Mouse (Mus musculus) limb, embryonic 11.5 days (tissue): Measurements from ENCODE around the gene Numa1. TPM values are rescaled to one million over a fixed set of nuclear protein-coding genes. Genes with fewer than 3 reads are reported as not detected.

ENCODE experiments used
- ATAC-seq: fragments of 200-750 bp; cut with Nextera tagmentation; 2 replicates; pipeline ENCODE4 v1.8.0; 2017; ENCODE audit warnings: low read depth; ENCODE audit not compliant: insufficient number of reproducible peaks, low FRiP score, low TSS enrichment
- DNase-seq: peaks from one replicate; pipeline ENCODE4 v3.0.0-alpha.2; 2015; ENCODE audit warnings: low spot score
- H3K27ac ChIP-seq: fragments of 300-500 bp; sonication (generic); replicated peaks from 2 replicates; pipeline ENCODE4 v1.5.1; 2014; ENCODE audit warnings: low read depth, mild to moderate bottlenecking, low read length
- H3K27me3 ChIP-seq: fragments of 300-500 bp; sonication (generic); 2 replicates; pipeline ENCODE4 v1.6.1; 2014; ENCODE audit warnings: mild to moderate bottlenecking, low read length, mixed read lengths; ENCODE audit not compliant: control insufficient read depth, insufficient read depth
- H3K36me3 ChIP-seq: fragments of 300-500 bp; sonication (generic); 2 replicates; pipeline ENCODE4 v1.6.1; 2014; ENCODE audit warnings: mild to moderate bottlenecking, low read length, moderate library complexity, mixed read lengths; ENCODE audit not compliant: control insufficient read depth, insufficient read depth
- H3K4me1 ChIP-seq: fragments of 300-500 bp; sonication (generic); 2 replicates; pipeline ENCODE4 v1.6.1; 2014; ENCODE audit warnings: low read length, mixed read lengths; ENCODE audit not compliant: control insufficient read depth, insufficient read depth
- H3K4me2 ChIP-seq: fragments of 300-500 bp; sonication (generic); 2 replicates; pipeline ENCODE4 v1.6.1; 2014; ENCODE audit warnings: low read depth, mild to moderate bottlenecking, moderate library complexity; ENCODE audit not compliant: severe bottlenecking
- H3K4me3 ChIP-seq: fragments of 300-500 bp; sonication (generic); 2 replicates; pipeline ENCODE4 v1.5.1; 2014; ENCODE audit warnings: low read depth, low read length
- H3K9ac ChIP-seq: fragments of 300-500 bp; sonication (generic); 2 replicates; pipeline ENCODE4 v1.6.1; 2014; ENCODE audit warnings: mild to moderate bottlenecking, low read length
- H3K9me3 ChIP-seq: fragments of 300-500 bp; sonication (generic); 2 replicates; pipeline ENCODE4 v1.6.1; 2016; ENCODE audit warnings: low read length; ENCODE audit not compliant: control insufficient read depth
- WGBS: fragments of 180-500 bp; shearing (Covaris S2); extraction: QIAGEN DNeasy Blood & Tissue Kit; methylation state at CpG from one replicate; pipeline ENCODE4 v1.1.7; 2014; 5-methylcytosine and 5-hydroxymethylcytosine counted together
- polyA plus RNA-seq: library from polyadenylated mRNA; unstranded; fragments of >200 nt; fragmentation: Nextera tagmentation; extraction: Ambion mirVana; gene quantifications from 2 replicates; pipeline ENCODE4 v1.2.1, GENCODE M21; 2014

The Numa1 gene
- polyA plus RNA-seq, 1 experiment from 2014 or later: 130 TPM

- Histone ChIP-seq H3K9me3 (no peaks in the 10 kb centered on the region), H3K4me1 (peaks cover 10% of the 10 kb centered on the region; the same call in 1 of the 2 replicates), H3K9ac (no peak overlapping the region), H3K27me3 (no peaks in the 10 kb centered on the region), H3K4me2 (no peak overlapping the region), H3K36me3 (peaks cover 6% of the 10 kb centered on the region; the same call in 1 of the 2 replicates), H3K4me3 (no peak overlapping the region), H3K27ac (no peak overlapping the region)
- ATAC-seq: no peak
- DNase-seq: no peak
Observed at GRCm38 (mm10) chr7:101902846-101903245, 31.1 kb upstream of the Numa1 start.

- H3K36me3 ChIP-seq: peaks cover 9% of the 10 kb centered on the region; the same call in 1 of the 2 replicates
- peak; percentile 98 for ATAC-seq
Observed at GRCm38 (mm10) chr7:101905561-101906286, 28.2 kb upstream of the Numa1 start, which contains the start of gene Lamtor1. Gene Lamtor1 (plus strand): TSS chr7:101905904.

GRCm38 (mm10) chr7:101906287-101906681 lies 27.6 kb upstream of the Numa1 start, which contains the start of gene Tomt:
Gene Tomt (minus strand): TSS chr7:101906359.
- ATAC-seq: no peak
- peak within 1 kb of the TSS; percentile 75 for H3K4me3 ChIP-seq
- WGBS: 14% methylated on average over 11 of the region's 11 CpGs

More at GRCm38 (mm10) chr7:101905561-101906286, 28.2 kb upstream of the Numa1 start, which contains the start of gene Lamtor1:
- H3K4me3 ChIP-seq: peak within 1 kb of the TSS; percentile 75
- 0% methylated on average over 56 of the region's 61 CpGs for WGBS
- H3K9me3 ChIP-seq: no peaks in the 10 kb centered on the region
- peak within 1 kb of the TSS; percentile 93 for H3K27ac ChIP-seq
- no peaks in the 10 kb centered on the region for H3K27me3 ChIP-seq
- peak within 1 kb of the TSS; percentile 87 for H3K9ac ChIP-seq
- peak; percentile 100 for DNase-seq
- H3K4me1 ChIP-seq: peaks cover 10% of the 10 kb centered on the region; the same call in 1 of the 2 replicates
- H3K4me2 ChIP-seq: peak within 1 kb of the TSS; percentile 72

GRCm38 (mm10) chr7:101906696-101907095 lies 27.2 kb upstream of the Numa1 start:
- Histone ChIP-seq H3K9me3 (no peaks in the 10 kb centered on the region), H3K4me1 (peaks cover 8% of the 10 kb centered on the region; the same call in 1 of the 2 replicates), H3K9ac (peak overlapping the region; percentile 87), H3K27ac (no peak overlapping the region), H3K4me2 (peak overlapping the region; percentile 72), H3K4me3 (peak overlapping the region; percentile 75), H3K27me3 (no peaks in the 10 kb centered on the region), H3K36me3 (peaks cover 11% of the 10 kb centered on the region; the same call in 1 of the 2 replicates)
- WGBS: 81% methylated on average over 8 of the region's 8 CpGs
- DNase-seq (no peak), ATAC-seq (no peak)

More at GRCm38 (mm10) chr7:101906287-101906681, 27.6 kb upstream of the Numa1 start, which contains the start of gene Tomt:
- Histone ChIP-seq H3K27ac (peak within 1 kb of the TSS; percentile 93), H3K27me3 (no peaks in the 10 kb centered on the region), H3K4me1 (peaks cover 8% of the 10 kb centered on the region; the same call in 1 of the 2 replicates), H3K9me3 (no peaks in the 10 kb centered on the region), H3K9ac (peak within 1 kb of the TSS; percentile 87), H3K36me3 (peaks cover 11% of the 10 kb centered on the region; the same call in 1 of the 2 replicates), H3K4me2 (peak within 1 kb of the TSS; percentile 72)
- no peak for DNase-seq

GRCm38 (mm10) chr7:101908367-101908766 lies 25.5 kb upstream of the Numa1 start:
- Histone ChIP-seq H3K36me3 (peaks cover 15% of the 10 kb centered on the region), H3K9me3 (no peaks in the 10 kb centered on the region), H3K9ac (no peak overlapping the region), H3K27me3 (no peaks in the 10 kb centered on the region), H3K27ac (no peak overlapping the region), H3K4me2 (no peak overlapping the region), H3K4me3 (no peak overlapping the region), H3K4me1 (peaks cover 8% of the 10 kb centered on the region; the same call in 1 of the 2 replicates)
- ATAC-seq: no peak
- DNase-seq: no peak
- WGBS: 85% methylated on average over 4 of the region's 4 CpGs

GRCm38 (mm10) chr7:101910138-101910537 lies 23.8 kb upstream of the Numa1 start:
- ATAC-seq (no peak), DNase-seq (no peak)
- Histone ChIP-seq H3K27ac (no peak overlapping the region), H3K36me3 (peaks cover 16% of the 10 kb centered on the region), H3K4me1 (peaks cover 5% of the 10 kb centered on the region; the same call in 1 of the 2 replicates), H3K27me3 (no peaks in the 10 kb centered on the region), H3K4me2 (no peak overlapping the region), H3K9me3 (no peaks in the 10 kb centered on the region), H3K4me3 (no peak overlapping the region), H3K9ac (no peak overlapping the region)
- WGBS: 81% methylated on average over 4 of the region's 4 CpGs

GRCm38 (mm10) chr7:101911982-101912381 lies 21.9 kb upstream of the Numa1 start:
- Histone ChIP-seq H3K36me3 (peaks cover 16% of the 10 kb centered on the region), H3K9me3 (no peaks in the 10 kb centered on the region), H3K27me3 (no peaks in the 10 kb centered on the region), H3K27ac (no peak overlapping the region), H3K4me1 (no peaks in the 10 kb centered on the region; the same call in 1 of the 2 replicates), H3K4me2 (no peak overlapping the region), H3K9ac (no peak overlapping the region), H3K4me3 (no peak overlapping the region)
- WGBS: 64% methylated on average over 3 of the region's 3 CpGs
- no peak for ATAC-seq
- no peak for DNase-seq

GRCm38 (mm10) chr7:101918071-101918470 lies 15.8 kb upstream of the Numa1 start:
- WGBS: 23% methylated on average over 1 of the region's 1 CpGs
- peaks cover 2% of the 10 kb centered on the region for H3K36me3 ChIP-seq

More at GRCm38 (mm10) chr7:101918071-101918470, 15.8 kb upstream of the Numa1 start:
- ATAC-seq: peak; percentile 68; the same call in 1 of the 2 replicates
- H3K9me3 ChIP-seq: no peaks in the 10 kb centered on the region
- no peaks in the 10 kb centered on the region for H3K27me3 ChIP-seq
- H3K4me2 ChIP-seq: no peak overlapping the region
- H3K9ac ChIP-seq: no peak overlapping the region
- H3K27ac ChIP-seq: no peak overlapping the region
- peak; percentile 84 for DNase-seq
- no peaks in the 10 kb centered on the region for H3K4me1 ChIP-seq
- no peak overlapping the region for H3K4me3 ChIP-seq
